ENCODE assay signal across 8 mouse cellular contexts in the genomic region with DNA sequence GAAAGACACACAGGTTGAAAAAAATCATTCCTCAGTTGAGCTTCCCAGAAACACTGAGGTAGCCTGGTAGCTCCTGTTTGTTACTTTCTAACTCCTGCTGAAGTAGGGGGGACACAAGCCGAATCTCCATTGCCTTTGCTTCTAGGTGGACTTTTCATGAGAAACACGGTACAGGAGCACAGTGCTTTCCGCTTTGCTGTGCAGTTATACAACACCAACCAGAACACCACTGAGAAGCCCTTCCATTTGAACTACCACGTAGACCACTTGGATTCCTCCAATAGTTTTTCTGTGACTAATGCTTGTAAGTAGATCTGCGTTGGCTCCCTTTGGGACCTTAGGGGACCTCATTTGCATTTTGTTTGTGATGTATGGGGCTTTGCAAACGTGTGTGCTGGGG. TPM values are rescaled to one million over a fixed set of nuclear protein-coding genes. Genes with fewer than 3 reads are reported as not detected.
A peak's percentile ranks its signal among the peaks of the same experiment; 100 is the strongest.
DNase-seq lines count a peak whose midpoint lies in the region; ATAC-seq and TF ChIP-seq lines count a peak whose summit lies in the region.

No protein-coding gene starts in this region.

- no peaks in the 10 kb centered on the region for H3K27me3 ChIP-seq in embryonic facial prominence, embryonic 12.5 days
- H3K27me3 ChIP-seq in intestine, embryonic 16.5 days (replicated peaks; ENCODE audit: control insufficient read depth, insufficient read depth, low read length): no peaks in the 10 kb centered on the region
- no peaks in the 10 kb centered on the region for H3K27me3 ChIP-seq in neural tube, embryonic 13.5 days

- ATAC-seq in embryonic facial prominence, embryonic 12.5 days (ENCODE audit: insufficient number of reproducible peaks, insufficient read depth, low FRiP score, low TSS enrichment): no peak
- ATAC-seq in intestine, embryonic 16.5 days: no peak
- no peak for ATAC-seq in neural tube, embryonic 13.5 days (ENCODE audit: low read depth)
- ATAC-seq in erythroblast, adult 5-6 weeks (replicated peaks; ENCODE audit: low FRiP score, poor library complexity, severe bottlenecking): no peak

- H3K4me3 ChIP-seq in left cerebral cortex, adult 2 months: peak overlapping the region; percentile 54
- H3K4me3 ChIP-seq in embryonic facial prominence, embryonic 12.5 days: peak overlapping the region; percentile 40
- H3K4me3 ChIP-seq in intestine, embryonic 16.5 days (ENCODE audit: low read length): peak overlapping the region; percentile 50
- H3K4me3 ChIP-seq in neural tube, embryonic 13.5 days: peak overlapping the region; percentile 48

- intact Hi-C loops in left cerebral cortex, adult 2 months (cut with DNase I): loop anchor here (2.0 to 10.0 kb wide), 3 partner anchors 148 to 608 kb away; no protein-coding TSS in a partner anchor
- intact Hi-C loops in left cerebral cortex, postnatal 14 days (cut with DNase I): loop anchor here (10.0 kb wide), 1 partner anchor 212 kb away; no protein-coding TSS in a partner anchor
- intact Hi-C loops in left cerebral cortex, postnatal 36 days (cut with DNase I): loop anchor here (5.0 kb wide), 1 partner anchor 1970 kb away; no protein-coding TSS in a partner anchor

- no peaks in the 10 kb centered on the region for H3K9me3 ChIP-seq in embryonic facial prominence, embryonic 12.5 days
- H3K9me3 ChIP-seq in intestine, embryonic 16.5 days (ENCODE audit: control insufficient read depth, low read length): no peaks in the 10 kb centered on the region
- no peaks in the 10 kb centered on the region for H3K9me3 ChIP-seq in neural tube, embryonic 13.5 days

- no peaks in the 10 kb centered on the region for H3K36me3 ChIP-seq in embryonic facial prominence, embryonic 12.5 days
- H3K36me3 ChIP-seq in intestine, embryonic 16.5 days (ENCODE audit: control insufficient read depth, insufficient read depth, low read length): no peaks in the 10 kb centered on the region
- no peaks in the 10 kb centered on the region for H3K36me3 ChIP-seq in neural tube, embryonic 13.5 days

- 9% methylated on average over 6 of the region's 6 CpGs for WGBS in embryonic facial prominence, embryonic 12.5 days
- WGBS in intestine, embryonic 16.5 days: 34% methylated on average over 6 of the region's 6 CpGs
- WGBS in neural tube, embryonic 13.5 days: 18% methylated on average over 6 of the region's 6 CpGs

- H3K9ac ChIP-seq in embryonic facial prominence, embryonic 12.5 days: no peak overlapping the region
- H3K9ac ChIP-seq in intestine, embryonic 16.5 days (ENCODE audit: low read depth, low read length): 0 out of 2 replicates have a peak overlapping the region, but pooled peaks have one; percentile 60
- H3K9ac ChIP-seq in neural tube, embryonic 13.5 days: peak overlapping the region; percentile 38; the same call in 1 of the 2 replicates

- H3K4me2 ChIP-seq in embryonic facial prominence, embryonic 12.5 days (replicated peaks): peak overlapping the region; percentile 54
- H3K4me2 ChIP-seq in intestine, embryonic 16.5 days (ENCODE audit: low read depth, low read length): peak overlapping the region; percentile 56
- H3K4me2 ChIP-seq in neural tube, embryonic 13.5 days: peak overlapping the region; percentile 69

- H3K4me1 ChIP-seq in embryonic facial prominence, embryonic 12.5 days: no peaks in the 10 kb centered on the region
- no peaks in the 10 kb centered on the region for H3K4me1 ChIP-seq in intestine, embryonic 16.5 days (ENCODE audit: control insufficient read depth, insufficient read depth, low read length)
- peaks cover 8% of the 10 kb centered on the region; the same call in 1 of the 2 replicates for H3K4me1 ChIP-seq in neural tube, embryonic 13.5 days (replicated peaks)

- TF ChIP-seq CTCF in left cerebral cortex, adult 2 months (IDR thresholded peaks at IDR 0.05): no peak

- no peak for DNase-seq in left cerebral cortex, adult 2 months (ENCODE audit: extremely low spot score in 1 of 2, low spot score in 2 of 2)
- DNase-seq in left cerebral cortex, postnatal 14 days (ENCODE audit: low spot score in 2 of 2): no peak
- no peak for DNase-seq in cerebellum, adult 11 months
- no peak for DNase-seq in left cerebral cortex, postnatal 36 days (ENCODE audit: low spot score in 2 of 2)

- peak overlapping the region; percentile 85 for H3K27ac ChIP-seq in left cerebral cortex, adult 2 months
- no peak overlapping the region for H3K27ac ChIP-seq in embryonic facial prominence, embryonic 12.5 days
- H3K27ac ChIP-seq in intestine, embryonic 16.5 days (ENCODE audit: low read length): no peak overlapping the region
- no peak overlapping the region for H3K27ac ChIP-seq in neural tube, embryonic 13.5 days (replicated peaks)

RNA-seq across cellular contexts. Expression of gene Gria3, which starts 2.0 kb away (rescaled TPM):
- 100 to 1,000 TPM; 203 to 224 TPM for total RNA-seq in left cerebral cortex, adult 2 months (2021)
- total RNA-seq in left cerebral cortex, postnatal 14 days (2021): 100 to 1,000 TPM; 178 to 196 TPM
- 7.4 and 7.8 TPM in 2 replicates for polyA plus RNA-seq in embryonic facial prominence, embryonic 12.5 days (2016; fragmentation: Nextera tagmentation; extraction: Ambion mirVana)
- polyA plus RNA-seq in intestine, embryonic 16.5 days (2015; fragmentation: Nextera tagmentation; extraction: Ambion mirVana): 5.5 and 5.6 TPM in 2 replicates
- polyA plus RNA-seq in neural tube, embryonic 13.5 days (2015; fragmentation: Nextera tagmentation; extraction: Ambion mirVana): 9.0 and 13.6 TPM in 2 replicates
- 7.3 and 11.1 TPM in 2 replicates for total RNA-seq in erythroblast, adult 5-6 weeks (2015; ENCODE audit: low replicate concordance)
- total RNA-seq in erythroblast, adult 5-6 weeks (2017; ENCODE audit: low replicate concordance): 2.6 and 4.3 TPM in 2 replicates
- 100 to 1,000 TPM; 192 to 238 TPM for total RNA-seq in left cerebral cortex, postnatal 36 days (2021)

Comparison
In these comparisons a context has a peak if more than half of its experiments do, and no peak if none do; other contexts are left out.
1. RNA of gene Gria3, which starts 2.0 kb away (total RNA-seq): 192 to 238 TPM in left cerebral cortex, postnatal 36 days, 203 to 224 TPM in left cerebral cortex, adult 2 months and 178 to 196 TPM in left cerebral cortex, postnatal 14 days; 2.6 to 11.1 TPM in erythroblast, adult 5-6 weeks; every median in the first group is over 10 times any median in the second.
2. Peak in every context shown above with its lines, with median percentiles within 50 percentile points of each other: H3K4me3 ChIP-seq and H3K4me2 ChIP-seq.